Mouse (Mus musculus): Measurements from ENCODE around the gene Prkn. TPM values are rescaled to one million over a fixed set of nuclear protein-coding genes. Genes with fewer than 3 reads are reported as not detected.

Gene Prkn
- total and polyA plus RNA-seq, 3 experiments: 0.86 to 5.7 (median 2.3) TPM

- H3K36me3 ChIP-seq (replicated peaks): no peaks in the 10 kb centered on the region
- H3K4me3 ChIP-seq (ENCODE audit: low read depth, low read length): no peak overlapping the region
- H3K4me1 ChIP-seq (ENCODE audit: insufficient read depth, low read depth, low read length): no peaks in the 10 kb centered on the region
- no peak for ATAC-seq (ENCODE audit: extremely low read depth, insufficient number of reproducible peaks, low FRiP score, poor library complexity, severe bottlenecking)
- H3K9me3 ChIP-seq (replicated peaks): no peaks in the 10 kb centered on the region
- H3K27me3 ChIP-seq (ENCODE audit: insufficient read depth, low read length): peaks cover 17% of the 10 kb centered on the region
- TF ChIP-seq GATA1 (IDR thresholded peaks at IDR 0.05; ENCODE audit: borderline replicate concordance, low read length) (no peak), POLR2AphosphoS5 (IDR thresholded peaks at IDR 0.05; ENCODE audit: insufficient replicate concordance, low read depth, low read length) (no peak), TAL1 (conservative IDR thresholded peaks at IDR 0.05; ENCODE audit: low read depth, low read length) (no peak), CTCF (IDR thresholded peaks at IDR 0.05; ENCODE audit: low read depth, low read length) (no peak), GATA2 (IDR thresholded peaks at IDR 0.05; ENCODE audit: borderline replicate concordance, low read depth, low read length) (no peak)
- DNase-seq (ENCODE audit: low spot score): no peak
Measured at GRCm38 (mm10) chr17:11705761-11706160, 865.6 kb downstream of the Prkn start.

- TF ChIP-seq POLR2AphosphoS5 (IDR thresholded peaks at IDR 0.05; ENCODE audit: insufficient replicate concordance, low read depth, low read length): no peak
- no peak for TF ChIP-seq CTCF (IDR thresholded peaks at IDR 0.05; ENCODE audit: low read depth, low read length)
- no peak for TF ChIP-seq GATA2 (IDR thresholded peaks at IDR 0.05; ENCODE audit: borderline replicate concordance, low read depth, low read length)
- no peak for TF ChIP-seq GATA1 (IDR thresholded peaks at IDR 0.05; ENCODE audit: borderline replicate concordance, low read length)
- TF ChIP-seq TAL1 (conservative IDR thresholded peaks at IDR 0.05; ENCODE audit: low read depth, low read length): no peak
- ATAC-seq (ENCODE audit: extremely low read depth, insufficient number of reproducible peaks, low FRiP score, poor library complexity, severe bottlenecking) (no peak), DNase-seq (ENCODE audit: low spot score) (no peak)
- Histone ChIP-seq H3K27me3 (ENCODE audit: insufficient read depth, low read length) (peaks cover 12% of the 10 kb centered on the region), H3K4me3 (ENCODE audit: low read depth, low read length) (no peak overlapping the region), H3K36me3 (replicated peaks) (no peaks in the 10 kb centered on the region), H3K4me1 (ENCODE audit: insufficient read depth, low read depth, low read length) (no peaks in the 10 kb centered on the region), H3K9me3 (replicated peaks) (no peaks in the 10 kb centered on the region)
Measured at GRCm38 (mm10) chr17:11712066-11712465, 871.9 kb downstream of the Prkn start.

- no peaks in the 10 kb centered on the region for H3K4me1 ChIP-seq (ENCODE audit: insufficient read depth, low read depth, low read length)
- H3K4me3 ChIP-seq (ENCODE audit: low read depth, low read length): no peak overlapping the region
- no peak for ATAC-seq (ENCODE audit: extremely low read depth, insufficient number of reproducible peaks, low FRiP score, poor library complexity, severe bottlenecking)
- no peak for TF ChIP-seq GATA1 (IDR thresholded peaks at IDR 0.05; ENCODE audit: borderline replicate concordance, low read length)
- TF ChIP-seq TAL1 (conservative IDR thresholded peaks at IDR 0.05; ENCODE audit: low read depth, low read length): no peak
- TF ChIP-seq CTCF (IDR thresholded peaks at IDR 0.05; ENCODE audit: low read depth, low read length): no peak
- no peak for TF ChIP-seq POLR2AphosphoS5 (IDR thresholded peaks at IDR 0.05; ENCODE audit: insufficient replicate concordance, low read depth, low read length)
- no peak for TF ChIP-seq GATA2 (IDR thresholded peaks at IDR 0.05; ENCODE audit: borderline replicate concordance, low read depth, low read length)
- peaks cover 3% of the 10 kb centered on the region; the same call in 1 of the 2 replicates for H3K27me3 ChIP-seq (ENCODE audit: insufficient read depth, low read length)
- no peaks in the 10 kb centered on the region for H3K36me3 ChIP-seq (replicated peaks)
- DNase-seq (ENCODE audit: low spot score): no peak
- no peaks in the 10 kb centered on the region for H3K9me3 ChIP-seq (replicated peaks)
Measured at GRCm38 (mm10) chr17:11719801-11720200, 879.6 kb downstream of the Prkn start.

GRCm38 (mm10) chr17:11721906-11722305, 881.7 kb downstream of the Prkn start:
- ATAC-seq (ENCODE audit: extremely low read depth, insufficient number of reproducible peaks, low FRiP score, poor library complexity, severe bottlenecking) (no peak), DNase-seq (ENCODE audit: low spot score) (no peak)
- Histone ChIP-seq H3K9me3 (replicated peaks) (no peaks in the 10 kb centered on the region), H3K27me3 (ENCODE audit: insufficient read depth, low read length) (peaks cover 8% of the 10 kb centered on the region), H3K4me3 (ENCODE audit: low read depth, low read length) (no peak overlapping the region), H3K36me3 (replicated peaks) (no peaks in the 10 kb centered on the region), H3K4me1 (ENCODE audit: insufficient read depth, low read depth, low read length) (no peaks in the 10 kb centered on the region)
- TF ChIP-seq TAL1 (conservative IDR thresholded peaks at IDR 0.05; ENCODE audit: low read depth, low read length): no peak
- no peak for TF ChIP-seq GATA1 (IDR thresholded peaks at IDR 0.05; ENCODE audit: borderline replicate concordance, low read length)
- no peak for TF ChIP-seq CTCF (IDR thresholded peaks at IDR 0.05; ENCODE audit: low read depth, low read length)
- TF ChIP-seq GATA2 (IDR thresholded peaks at IDR 0.05; ENCODE audit: borderline replicate concordance, low read depth, low read length): no peak

GRCm38 (mm10) chr17:11722478-11722877, 882.3 kb downstream of the Prkn start:
- Histone ChIP-seq H3K36me3 (replicated peaks) (no peaks in the 10 kb centered on the region), H3K27me3 (ENCODE audit: insufficient read depth, low read length) (peaks cover 8% of the 10 kb centered on the region), H3K4me1 (ENCODE audit: insufficient read depth, low read depth, low read length) (no peaks in the 10 kb centered on the region), H3K4me3 (ENCODE audit: low read depth, low read length) (no peak overlapping the region), H3K9me3 (replicated peaks) (no peaks in the 10 kb centered on the region)
- DNase-seq (ENCODE audit: low spot score) (no peak), ATAC-seq (ENCODE audit: extremely low read depth, insufficient number of reproducible peaks, low FRiP score, poor library complexity, severe bottlenecking) (no peak)
- no peak for TF ChIP-seq GATA2 (IDR thresholded peaks at IDR 0.05; ENCODE audit: borderline replicate concordance, low read depth, low read length)
- TF ChIP-seq CTCF (IDR thresholded peaks at IDR 0.05; ENCODE audit: low read depth, low read length): no peak
- TF ChIP-seq TAL1 (conservative IDR thresholded peaks at IDR 0.05; ENCODE audit: low read depth, low read length): no peak
- TF ChIP-seq POLR2AphosphoS5 (IDR thresholded peaks at IDR 0.05; ENCODE audit: insufficient replicate concordance, low read depth, low read length): no peak
- no peak for TF ChIP-seq GATA1 (IDR thresholded peaks at IDR 0.05; ENCODE audit: borderline replicate concordance, low read length)

GRCm38 (mm10) chr17:11724135-11724534, 884.0 kb downstream of the Prkn start:
- DNase-seq (ENCODE audit: low spot score) (no peak), ATAC-seq (ENCODE audit: extremely low read depth, insufficient number of reproducible peaks, low FRiP score, poor library complexity, severe bottlenecking) (no peak)
- H3K9me3 ChIP-seq (replicated peaks): no peaks in the 10 kb centered on the region

More at GRCm38 (mm10) chr17:11724135-11724534, 884.0 kb downstream of the Prkn start:
- H3K4me3 ChIP-seq (ENCODE audit: low read depth, low read length): no peak overlapping the region
- no peaks in the 10 kb centered on the region for H3K4me1 ChIP-seq (ENCODE audit: insufficient read depth, low read depth, low read length)
- TF ChIP-seq CTCF (IDR thresholded peaks at IDR 0.05; ENCODE audit: low read depth, low read length) (no peak), POLR2AphosphoS5 (IDR thresholded peaks at IDR 0.05; ENCODE audit: insufficient replicate concordance, low read depth, low read length) (no peak), GATA1 (IDR thresholded peaks at IDR 0.05; ENCODE audit: borderline replicate concordance, low read length) (no peak), GATA2 (IDR thresholded peaks at IDR 0.05; ENCODE audit: borderline replicate concordance, low read depth, low read length) (no peak), TAL1 (conservative IDR thresholded peaks at IDR 0.05; ENCODE audit: low read depth, low read length) (no peak)
- H3K36me3 ChIP-seq (replicated peaks): no peaks in the 10 kb centered on the region
- peaks cover 11% of the 10 kb centered on the region for H3K27me3 ChIP-seq (ENCODE audit: insufficient read depth, low read length)

All from G1E (cell line).